Comparison of ENCODE assay signal across 33 mouse cellular contexts in genomic region chr4:106764166-106764565, GRCm38 (mm10). TPM values are rescaled to one million over a fixed set of nuclear protein-coding genes. Genes with fewer than 3 reads are reported as not detected.
A peak's percentile ranks its signal among the peaks of the same experiment; 100 is the strongest.
DNase-seq lines count a peak whose midpoint lies in the region; ATAC-seq and TF ChIP-seq lines count a peak whose summit lies in the region.
"Had no signal": no experiment of that assay in that cellular context is flagged by ENCODE, and none has a peak within 500 bp of the region (broad histone marks: within the 10 kb centered on the region; RNA-seq: fewer than 3 reads in every experiment).

No protein-coding gene starts in this region.

- H3K9me3 ChIP-seq in hindbrain, embryonic 10.5 days: no peaks in the 10 kb centered on the region
- H3K9me3 ChIP-seq in hindbrain, postnatal 0 days (ENCODE audit: low read length): no peaks in the 10 kb centered on the region
- H3K9me3 ChIP-seq in heart, embryonic 10.5 days: no peaks in the 10 kb centered on the region
- H3K9me3 ChIP-seq: embryonic facial prominence, embryonic 10.5 days; embryonic facial prominence, embryonic 13.5 days; hindbrain, embryonic 13.5 days had no signal

- 62% methylated on average over 7 of the region's 7 CpGs for WGBS in hindbrain, embryonic 10.5 days
- 56% methylated on average over 7 of the region's 7 CpGs for WGBS in hindbrain, postnatal 0 days
- WGBS in liver, adult 2 months: 22% methylated on average over 7 of the region's 7 CpGs
- WGBS in heart, embryonic 10.5 days: 85% methylated on average over 7 of the region's 7 CpGs

- no peaks in the 10 kb centered on the region for H3K79me2 ChIP-seq in liver, adult 2 months (ENCODE audit: control insufficient read depth, insufficient read depth, low read length)

- TF ChIP-seq CTCF in hindbrain, postnatal 0 days (IDR thresholded peaks at IDR 0.05; ENCODE audit: low read depth): no peak
- no peak for TF ChIP-seq CTCF in liver, adult 2 months (IDR thresholded peaks at IDR 0.05; ENCODE audit: low read depth, low read length)

- no peak overlapping the region for H3K9ac ChIP-seq in hindbrain, postnatal 0 days (replicated peaks; ENCODE audit: low read length)
- H3K9ac ChIP-seq in liver, adult 2 months (ENCODE audit: low read depth, low read length): no peak overlapping the region
- H3K9ac ChIP-seq: embryonic facial prominence, embryonic 13.5 days; forebrain, postnatal 0 days; hindbrain, embryonic 13.5 days had no signal

- H3K27ac ChIP-seq in hindbrain, embryonic 10.5 days: peak overlapping the region; percentile 64; the same call in 1 of the 2 replicates
- H3K27ac ChIP-seq in hindbrain, postnatal 0 days: no peak overlapping the region
- H3K27ac ChIP-seq in liver, adult 2 months (replicated peaks; ENCODE audit: insufficient read depth, low read depth, low read length): peak overlapping the region; percentile 70
- peak overlapping the region; percentile 90 for H3K27ac ChIP-seq in brown adipose tissue, adult 24 weeks (replicated peaks; ENCODE audit: low read depth, low read length)
- H3K27ac ChIP-seq in heart, embryonic 10.5 days: no peak overlapping the region
- H3K27ac ChIP-seq: embryonic facial prominence, embryonic 13.5 days; heart, adult 2 months had no signal

- H3K27me3 ChIP-seq in hindbrain, embryonic 10.5 days (ENCODE audit: insufficient read depth, poor library complexity, severe bottlenecking): 0 out of 2 replicates have a peak, but pooled peaks cover 6% of the 10 kb centered on the region
- no peaks in the 10 kb centered on the region for H3K27me3 ChIP-seq in hindbrain, postnatal 0 days (ENCODE audit: insufficient read depth, low read length)
- H3K27me3 ChIP-seq in liver, adult 2 months (ENCODE audit: control insufficient read depth, insufficient read depth, low read length): no peaks in the 10 kb centered on the region
- peaks cover 7% of the 10 kb centered on the region; the same call in 1 of the 2 replicates for H3K27me3 ChIP-seq in heart, embryonic 10.5 days (ENCODE audit: insufficient read depth, poor library complexity, severe bottlenecking)
- H3K27me3 ChIP-seq: embryonic facial prominence, embryonic 13.5 days; hindbrain, embryonic 13.5 days had no signal

- no peak overlapping the region for H3K4me3 ChIP-seq in hindbrain, embryonic 10.5 days
- H3K4me3 ChIP-seq in hindbrain, postnatal 0 days (ENCODE audit: low read length): no peak overlapping the region
- H3K4me3 ChIP-seq in liver, adult 2 months (ENCODE audit: insufficient read depth, low read depth, low read length): no peak overlapping the region
- no peak overlapping the region for H3K4me3 ChIP-seq in brown adipose tissue, adult 24 weeks (ENCODE audit: insufficient read depth, low read depth, low read length)
- no peak overlapping the region for H3K4me3 ChIP-seq in heart, embryonic 10.5 days
- H3K4me3 ChIP-seq: embryonic facial prominence, embryonic 10.5 days; embryonic facial prominence, embryonic 13.5 days; erythroblast, embryonic 14.5 days; heart, adult 2 months; hindbrain, embryonic 13.5 days had no signal

- H3K4me2 ChIP-seq in hindbrain, postnatal 0 days (ENCODE audit: low read depth, low read length): no peak overlapping the region
- H3K4me2 ChIP-seq: embryonic facial prominence, embryonic 13.5 days; heart, embryonic 11.5 days; hindbrain, embryonic 13.5 days had no signal

- peak; percentile 70 for DNase-seq in adrenal gland, postnatal 14 days
- DNase-seq in adrenal gland, postnatal 4 days (ENCODE audit: low spot score in 2 of 2): no peak
- no peak for DNase-seq in hindbrain, embryonic 10.5 days (ENCODE audit: low spot score)
- no peak for DNase-seq in hindbrain, postnatal 0 days (ENCODE audit: low spot score)
- DNase-seq in liver, adult 2 months (ENCODE audit: extremely low read depth, low read depth, low spot score): peak; percentile 95
- DNase-seq in liver: no peak
- no peak for DNase-seq in heart, embryonic 10.5 days (ENCODE audit: low spot score)
- DNase-seq: cerebellum, adult 11-12 months; cerebellum, adult 8-10 months; cerebellum, postnatal 10 days; cerebellum, postnatal 36 days; embryo, embryonic 11 days; forebrain, postnatal 0 days; gastrocnemius, postnatal 36 days; heart, adult 2 months had no signal

- no peaks in the 10 kb centered on the region for H3K36me3 ChIP-seq in hindbrain, embryonic 10.5 days
- no peaks in the 10 kb centered on the region for H3K36me3 ChIP-seq in hindbrain, postnatal 0 days (ENCODE audit: insufficient read depth, low read length)
- no peaks in the 10 kb centered on the region for H3K36me3 ChIP-seq in liver, adult 2 months (ENCODE audit: control insufficient read depth, insufficient read depth, low read length)
- H3K36me3 ChIP-seq in heart, embryonic 10.5 days: no peaks in the 10 kb centered on the region
- H3K36me3 ChIP-seq: embryonic facial prominence, embryonic 10.5 days; embryonic facial prominence, embryonic 13.5 days; hindbrain, embryonic 13.5 days had no signal

- TF ChIP-seq POLR2A in liver, adult 2 months (IDR thresholded peaks at IDR 0.05; ENCODE audit: extremely low read depth, insufficient read depth, low read length): no peak

- ATAC-seq in hindbrain, postnatal 0 days: no peak
- ATAC-seq: CD4-positive, CD25-positive, alpha-beta regulatory T cell, adult 4 months; forebrain, embryonic 14.5 days; forebrain, postnatal 0 days; hindbrain, embryonic 16.5 days; inflammation-experienced regulatory T-cells, adult 6 months; intestine, embryonic 16.5 days had no signal

- H3K4me1 ChIP-seq in hindbrain, embryonic 10.5 days (replicated peaks): peaks cover 18% of the 10 kb centered on the region
- no peaks in the 10 kb centered on the region for H3K4me1 ChIP-seq in hindbrain, postnatal 0 days (ENCODE audit: insufficient read depth, low read length)
- peaks cover 14% of the 10 kb centered on the region for H3K4me1 ChIP-seq in liver, adult 2 months (ENCODE audit: control insufficient read depth, insufficient read depth, low read length)
- H3K4me1 ChIP-seq in brown adipose tissue, adult 24 weeks (ENCODE audit: control insufficient read depth, insufficient read depth, insufficient read length, low read length): peaks cover 7% of the 10 kb centered on the region
- no peaks in the 10 kb centered on the region for H3K4me1 ChIP-seq in heart, embryonic 10.5 days
- H3K4me1 ChIP-seq: embryonic facial prominence, embryonic 13.5 days had no signal

RNA-seq across cellular contexts. Expression of gene Fam151a, which starts 30.5 kb away (rescaled TPM):
- total RNA-seq in adrenal gland, postnatal 14 days (2021): 0.26 TPM in 1 of 2 replicates, not detected in the other
- total RNA-seq in adrenal gland, postnatal 4 days (2021): 1 to 10 TPM in 1 of 2 experiments, under 1 TPM in 1; 0.48 to 5.2 TPM
- polyA plus RNA-seq in hindbrain, embryonic 10.5 days (2016; fragmentation: Nextera tagmentation; extraction: Ambion mirVana): not detected in 2 replicates
- total RNA-seq in hindbrain, postnatal 0 days (2014; rRNA removed): not detected in 2 replicates
- not detected in 2 replicates for polyA plus RNA-seq in hindbrain, postnatal 0 days (2015; fragmentation: Nextera tagmentation; extraction: Ambion mirVana)
- 0.07 TPM in 1 of 2 replicates, not detected in the other for total RNA-seq in liver, adult 2 months (2014; rRNA removed)
- polyA plus RNA-seq in liver, adult 2 months (2012; rRNA removed): not detected in 2 replicates
- not detected in 2 replicates for polyA plus RNA-seq in brown adipose tissue, adult 24 weeks (2012; ENCODE audit: insufficient read depth, insufficient read length, missing spikeins)
- 0.23 and 0.33 TPM in 2 replicates for polyA plus RNA-seq in heart, embryonic 10.5 days (2016; fragmentation: Nextera tagmentation; extraction: Ambion mirVana)
- total RNA-seq: forebrain, postnatal 0 days; gastrocnemius, adult 8-10 months; gastrocnemius, postnatal 36 days; granulocyte monocyte progenitor cell, adult 5-6 weeks; hematopoietic stem cell, adult 5-6 weeks had no signal
- polyA plus RNA-seq: C2C12; CD4-positive, CD25-positive, alpha-beta regulatory T cell, adult 4 months; embryonic facial prominence, embryonic 13.5 days; erythroblast, embryonic 14.5 days; forebrain, embryonic 14.5 days; forebrain, postnatal 0 days; frontal cortex, adult 2 months; heart, embryonic 11.5 days; heart, postnatal 0 days; hindbrain, embryonic 13.5 days; hindbrain, embryonic 16.5 days; inflammation-experienced regulatory T-cells, adult 6 months had no signal

RNA-seq across cellular contexts. Expression of gene Mroh7, which starts 33.4 kb away (rescaled TPM):
- 0.41 and 2.9 TPM in 2 replicates for total RNA-seq in adrenal gland, postnatal 14 days (2021)
- total RNA-seq in adrenal gland, postnatal 4 days (2021): 1 to 10 TPM; 2.7 to 3.2 TPM
- not detected in 2 replicates for polyA plus RNA-seq in hindbrain, embryonic 10.5 days (2016; fragmentation: Nextera tagmentation; extraction: Ambion mirVana)
- total RNA-seq in hindbrain, postnatal 0 days (2014; rRNA removed): 0.68 and 0.99 TPM in 2 replicates
- polyA plus RNA-seq in hindbrain, postnatal 0 days (2015; fragmentation: Nextera tagmentation; extraction: Ambion mirVana): 0.59 and 0.98 TPM in 2 replicates
- total RNA-seq in liver, adult 2 months (2014; rRNA removed): under 0.01 and 0.27 TPM in 2 replicates
- polyA plus RNA-seq in liver, adult 2 months (2012; rRNA removed): 0.27 and 0.69 TPM in 2 replicates
- not detected in 2 replicates for polyA plus RNA-seq in brown adipose tissue, adult 24 weeks (2012; ENCODE audit: insufficient read depth, insufficient read length, missing spikeins)
- polyA plus RNA-seq in heart, embryonic 10.5 days (2016; fragmentation: Nextera tagmentation; extraction: Ambion mirVana): 0.43 and 0.83 TPM in 2 replicates
- total RNA-seq: granulocyte monocyte progenitor cell, adult 5-6 weeks; hematopoietic stem cell, adult 5-6 weeks; MEL had no signal
- polyA plus RNA-seq: C2C12; CD4-positive, CD25-positive, alpha-beta regulatory T cell, adult 4 months; erythroblast, embryonic 14.5 days; inflammation-experienced regulatory T-cells, adult 6 months had no signal

RNA-seq across cellular contexts. Expression of gene Acot11, which starts 40.6 kb away (rescaled TPM):
- 55.2 and 61.6 TPM in 2 replicates for total RNA-seq in adrenal gland, postnatal 14 days (2021)
- total RNA-seq in adrenal gland, postnatal 4 days (2021): 1 to 10 TPM; 6.1 to 7.4 TPM
- polyA plus RNA-seq in hindbrain, embryonic 10.5 days (2016; fragmentation: Nextera tagmentation; extraction: Ambion mirVana): 1.8 and 2.2 TPM in 2 replicates
- 11.1 and 12.2 TPM in 2 replicates for total RNA-seq in hindbrain, postnatal 0 days (2014; rRNA removed)
- polyA plus RNA-seq in hindbrain, postnatal 0 days (2015; fragmentation: Nextera tagmentation; extraction: Ambion mirVana): 2.0 and 2.7 TPM in 2 replicates
- total RNA-seq in liver, adult 2 months (2014; rRNA removed): 1.8 and 4.8 TPM in 2 replicates
- 6.3 and 14.3 TPM in 2 replicates for polyA plus RNA-seq in liver, adult 2 months (2012; rRNA removed)
- polyA plus RNA-seq in brown adipose tissue, adult 24 weeks (2012; ENCODE audit: insufficient read depth, insufficient read length, missing spikeins): 278 and 386 TPM in 2 replicates
- polyA plus RNA-seq in heart, embryonic 10.5 days (2016; fragmentation: Nextera tagmentation; extraction: Ambion mirVana): 3.5 and 5.6 TPM in 2 replicates

Comparison
In these comparisons a context has a peak if more than half of its experiments do, and no peak if none do; other contexts are left out.
1. DNase-seq: peak in adrenal gland, postnatal 14 days (single experiment) and liver, adult 2 months (single experiment); none in adrenal gland, postnatal 4 days (0 of 2), hindbrain, embryonic 10.5 days (single experiment), hindbrain, postnatal 0 days (single experiment), liver (single experiment) and heart, embryonic 10.5 days (single experiment).
2. H3K27ac ChIP-seq: peak in hindbrain, embryonic 10.5 days (single experiment), liver, adult 2 months (single experiment) and brown adipose tissue, adult 24 weeks (single experiment); none in hindbrain, postnatal 0 days (single experiment) and heart, embryonic 10.5 days (single experiment).
3. RNA of gene Acot11, which starts 40.6 kb away (polyA plus RNA-seq): 278 to 386 TPM in brown adipose tissue, adult 24 weeks; 6.3 to 14.3 TPM in liver, adult 2 months, 3.5 to 5.6 TPM in heart, embryonic 10.5 days, 2.0 to 2.7 TPM in hindbrain, postnatal 0 days and 1.8 to 2.2 TPM in hindbrain, embryonic 10.5 days; every median in the first group is over 10 times any median in the second.